ENCODE assay signal across 11 mouse cellular contexts in genomic region chr16:57550088-57550487, GRCm38 (mm10). TPM values are rescaled to one million over a fixed set of nuclear protein-coding genes. Genes with fewer than 3 reads are reported as not detected.
DNase-seq lines count a peak whose midpoint lies in the region; ATAC-seq and TF ChIP-seq lines count a peak whose summit lies in the region.
"Had no signal": no experiment of that assay in that cellular context is flagged by ENCODE, and none has a peak within 500 bp of the region (broad histone marks: within the 10 kb centered on the region; RNA-seq: fewer than 3 reads in every experiment).

No protein-coding gene starts in this region.

- no peak overlapping the region for H3K4me2 ChIP-seq in forebrain, postnatal 0 days (ENCODE audit: low read depth)
- peak overlapping the region; percentile 76; the same call in 1 of the 2 replicates for H3K4me2 ChIP-seq in midbrain, embryonic 11.5 days
- no peak overlapping the region for H3K4me2 ChIP-seq in midbrain, embryonic 13.5 days (replicated peaks)
- peak overlapping the region; percentile 77 for H3K4me2 ChIP-seq in limb, embryonic 13.5 days (replicated peaks)
- H3K4me2 ChIP-seq in stomach, embryonic 14.5 days (replicated peaks; ENCODE audit: low read depth, low read length): peak overlapping the region; percentile 87

- WGBS in forebrain, embryonic 10.5 days: 61% methylated on average over 3 of the region's 3 CpGs
- WGBS in forebrain, postnatal 0 days: 62% methylated on average over 3 of the region's 3 CpGs
- WGBS in midbrain, embryonic 11.5 days: 56% methylated on average over 3 of the region's 3 CpGs
- 60% methylated on average over 3 of the region's 3 CpGs for WGBS in midbrain, embryonic 13.5 days
- 24% methylated on average over 3 of the region's 3 CpGs for whole genome bisulfite sequencing in limb, embryonic 13.5 days
- WGBS in stomach, embryonic 14.5 days: 26% methylated on average over 3 of the region's 3 CpGs

- no peak for TF ChIP-seq CTCF in forebrain, postnatal 0 days (IDR thresholded peaks at IDR 0.05; ENCODE audit: low read depth)

- H3K27ac ChIP-seq in forebrain, embryonic 10.5 days: no peak overlapping the region
- H3K27ac ChIP-seq in forebrain, postnatal 0 days (ENCODE audit: low read depth, low read length): no peak overlapping the region
- no peak overlapping the region for H3K27ac ChIP-seq in midbrain, embryonic 11.5 days (ENCODE audit: low read depth, low read length)
- no peak overlapping the region for H3K27ac ChIP-seq in midbrain, embryonic 13.5 days
- no peak overlapping the region for H3K27ac ChIP-seq in limb, embryonic 13.5 days
- peak overlapping the region; percentile 17; the same call in 1 of the 2 replicates for H3K27ac ChIP-seq in stomach, embryonic 14.5 days (ENCODE audit: low read length)
- H3K27ac ChIP-seq: forebrain, embryonic 12.5 days had no signal

- H3K4me1 ChIP-seq in forebrain, embryonic 10.5 days: peaks cover 30% of the 10 kb centered on the region
- H3K4me1 ChIP-seq in forebrain, postnatal 0 days (ENCODE audit: insufficient read depth): no peaks in the 10 kb centered on the region
- peaks cover 3% of the 10 kb centered on the region; the same call in 1 of the 2 replicates for H3K4me1 ChIP-seq in midbrain, embryonic 11.5 days (ENCODE audit: control insufficient read depth, insufficient read depth, low read length)
- peaks cover 4% of the 10 kb centered on the region; the same call in 1 of the 2 replicates for H3K4me1 ChIP-seq in midbrain, embryonic 13.5 days (replicated peaks)
- H3K4me1 ChIP-seq in limb, embryonic 13.5 days: peaks cover 41% of the 10 kb centered on the region
- H3K4me1 ChIP-seq in stomach, embryonic 14.5 days (ENCODE audit: control insufficient read depth, insufficient read depth, low read length): peaks cover 14% of the 10 kb centered on the region
- H3K4me1 ChIP-seq: forebrain, embryonic 12.5 days had no signal

- H3K9me3 ChIP-seq in forebrain, embryonic 10.5 days: no peaks in the 10 kb centered on the region
- H3K9me3 ChIP-seq in forebrain, postnatal 0 days (ENCODE audit: low read length): no peaks in the 10 kb centered on the region
- H3K9me3 ChIP-seq in midbrain, embryonic 11.5 days (ENCODE audit: control insufficient read depth, low read length): no peaks in the 10 kb centered on the region
- no peaks in the 10 kb centered on the region for H3K9me3 ChIP-seq in midbrain, embryonic 13.5 days
- no peaks in the 10 kb centered on the region for H3K9me3 ChIP-seq in limb, embryonic 13.5 days
- no peaks in the 10 kb centered on the region for H3K9me3 ChIP-seq in stomach, embryonic 14.5 days (ENCODE audit: control insufficient read depth, low read depth, low read length)
- H3K9me3 ChIP-seq: forebrain, embryonic 12.5 days had no signal

- peak overlapping the region; percentile 75 for H3K4me3 ChIP-seq in forebrain, embryonic 10.5 days
- H3K4me3 ChIP-seq in forebrain, postnatal 0 days (ENCODE audit: low read depth, low read length): no peak overlapping the region
- no peak overlapping the region for H3K4me3 ChIP-seq in midbrain, embryonic 11.5 days (ENCODE audit: low read depth, low read length)
- H3K4me3 ChIP-seq in midbrain, embryonic 13.5 days (replicated peaks): no peak overlapping the region
- peak overlapping the region; percentile 77 for H3K4me3 ChIP-seq in limb, embryonic 13.5 days
- H3K4me3 ChIP-seq in stomach, embryonic 14.5 days (ENCODE audit: low read depth, low read length): peak overlapping the region; percentile 74

- no peak for DNase-seq in forebrain, embryonic 10.5 days (ENCODE audit: extremely low spot score, low spot score)
- no peak for DNase-seq in forebrain, postnatal 0 days
- DNase-seq in midbrain, embryonic 11.5 days (ENCODE audit: low spot score, missing footprints): peak; percentile 84
- DNase-seq in thymus, postnatal 14 days: no peak
- DNase-seq in Muller cell, postnatal 12 days (ENCODE audit: inconsistent ontology term): no peak
- DNase-seq: adrenal gland, postnatal 10 days; midbrain, embryonic 14.5 days had no signal

- H3K9ac ChIP-seq in forebrain, postnatal 0 days: no peak overlapping the region
- no peak overlapping the region for H3K9ac ChIP-seq in midbrain, embryonic 11.5 days (ENCODE audit: low read length)
- no peak overlapping the region for H3K9ac ChIP-seq in midbrain, embryonic 13.5 days (replicated peaks)
- peak overlapping the region; percentile 95 for H3K9ac ChIP-seq in limb, embryonic 13.5 days
- peak overlapping the region; percentile 91 for H3K9ac ChIP-seq in stomach, embryonic 14.5 days (replicated peaks; ENCODE audit: low read depth, low read length)

- peaks cover 11% of the 10 kb centered on the region for H3K27me3 ChIP-seq in forebrain, embryonic 10.5 days (ENCODE audit: poor library complexity, severe bottlenecking)
- H3K27me3 ChIP-seq in forebrain, postnatal 0 days (ENCODE audit: insufficient read depth, low read length): peaks cover 9% of the 10 kb centered on the region
- H3K27me3 ChIP-seq in midbrain, embryonic 11.5 days (ENCODE audit: control insufficient read depth, insufficient read depth, low read length): no peaks in the 10 kb centered on the region
- H3K27me3 ChIP-seq in midbrain, embryonic 13.5 days: peaks cover 8% of the 10 kb centered on the region; the same call in 1 of the 2 replicates
- H3K27me3 ChIP-seq in limb, embryonic 13.5 days: no peaks in the 10 kb centered on the region
- no peaks in the 10 kb centered on the region for H3K27me3 ChIP-seq in stomach, embryonic 14.5 days (ENCODE audit: control insufficient read depth, insufficient read depth, low read length)
- H3K27me3 ChIP-seq: forebrain, embryonic 12.5 days had no signal

- no peaks in the 10 kb centered on the region for H3K36me3 ChIP-seq in forebrain, embryonic 10.5 days (replicated peaks)
- H3K36me3 ChIP-seq in forebrain, postnatal 0 days (ENCODE audit: insufficient read depth): no peaks in the 10 kb centered on the region
- H3K36me3 ChIP-seq in midbrain, embryonic 11.5 days (ENCODE audit: control insufficient read depth, insufficient read depth, low read length): no peaks in the 10 kb centered on the region
- H3K36me3 ChIP-seq in midbrain, embryonic 13.5 days: no peaks in the 10 kb centered on the region
- H3K36me3 ChIP-seq in limb, embryonic 13.5 days: peaks cover 10% of the 10 kb centered on the region; the same call in 1 of the 2 replicates
- H3K36me3 ChIP-seq in stomach, embryonic 14.5 days (ENCODE audit: control insufficient read depth, insufficient read depth, low read length): no peaks in the 10 kb centered on the region
- H3K36me3 ChIP-seq: forebrain, embryonic 12.5 days had no signal

- no peak for ATAC-seq in forebrain, postnatal 0 days
- ATAC-seq in midbrain, embryonic 11.5 days (ENCODE audit: low FRiP score): no peak
- no peak for ATAC-seq in midbrain, embryonic 13.5 days
- no peak for ATAC-seq in limb, embryonic 13.5 days (ENCODE audit: low FRiP score, low read depth)
- ATAC-seq in stomach, embryonic 14.5 days (ENCODE audit: insufficient number of reproducible peaks, insufficient read depth, low FRiP score, low read depth): no peak

RNA-seq across cellular contexts. Expression of gene Cmss1, which starts 56.6 kb away (rescaled TPM):
- 62.1 and 63.6 TPM in 2 replicates for polyA plus RNA-seq in forebrain, embryonic 10.5 days (2016; fragmentation: Nextera tagmentation; extraction: Ambion mirVana)
- total RNA-seq in forebrain, postnatal 0 days (2014; rRNA removed): 12.0 and 17.4 TPM in 2 replicates
- polyA plus RNA-seq in forebrain, postnatal 0 days (2015; fragmentation: Nextera tagmentation; extraction: Ambion mirVana): 40.6 and 43.4 TPM in 2 replicates
- polyA plus RNA-seq in midbrain, embryonic 11.5 days (2014; fragmentation: Nextera tagmentation; extraction: Ambion mirVana): 54.8 and 56.3 TPM in 2 replicates
- 36.8 and 38.3 TPM in 2 replicates for polyA plus RNA-seq in midbrain, embryonic 13.5 days (2015; fragmentation: Nextera tagmentation; extraction: Ambion mirVana)
- polyA plus RNA-seq in limb, embryonic 13.5 days (2015; fragmentation: Nextera tagmentation; extraction: Ambion mirVana): 50.6 and 50.8 TPM in 2 replicates
- polyA plus RNA-seq in stomach, embryonic 14.5 days (2014; fragmentation: Nextera tagmentation; extraction: Ambion mirVana): 50.4 and 55.8 TPM in 2 replicates

Comparison
In these comparisons a context has a peak if more than half of its experiments do, and no peak if none do; other contexts are left out.
1. H3K4me3 ChIP-seq: peak in forebrain, embryonic 10.5 days (single experiment), limb, embryonic 13.5 days (single experiment) and stomach, embryonic 14.5 days (single experiment); none in forebrain, postnatal 0 days (single experiment), midbrain, embryonic 11.5 days (single experiment) and midbrain, embryonic 13.5 days (single experiment).
2. H3K4me2 ChIP-seq: peak in midbrain, embryonic 11.5 days (single experiment), limb, embryonic 13.5 days (single experiment) and stomach, embryonic 14.5 days (single experiment); none in forebrain, postnatal 0 days (single experiment) and midbrain, embryonic 13.5 days (single experiment).
3. H3K9ac ChIP-seq: peak in limb, embryonic 13.5 days (single experiment) and stomach, embryonic 14.5 days (single experiment); none in forebrain, postnatal 0 days (single experiment), midbrain, embryonic 11.5 days (single experiment) and midbrain, embryonic 13.5 days (single experiment).